Mouse (Mus musculus) heart, postnatal 0 days (tissue): ENCODE measurements around the gene Tmem35b.

Source experiments
- CTCF ChIP-seq: IDR thresholded peaks from 2 replicates; pipeline ENCODE4 v1.5.1; 2016; ENCODE audit warnings: antibody characterized with exemption, control low read depth, low read depth
- EP300 ChIP-seq: IDR thresholded peaks from 2 replicates; pipeline ENCODE4 v1.6.1; 2016; ENCODE audit warnings: antibody characterized with exemption, low read depth

DNA sequence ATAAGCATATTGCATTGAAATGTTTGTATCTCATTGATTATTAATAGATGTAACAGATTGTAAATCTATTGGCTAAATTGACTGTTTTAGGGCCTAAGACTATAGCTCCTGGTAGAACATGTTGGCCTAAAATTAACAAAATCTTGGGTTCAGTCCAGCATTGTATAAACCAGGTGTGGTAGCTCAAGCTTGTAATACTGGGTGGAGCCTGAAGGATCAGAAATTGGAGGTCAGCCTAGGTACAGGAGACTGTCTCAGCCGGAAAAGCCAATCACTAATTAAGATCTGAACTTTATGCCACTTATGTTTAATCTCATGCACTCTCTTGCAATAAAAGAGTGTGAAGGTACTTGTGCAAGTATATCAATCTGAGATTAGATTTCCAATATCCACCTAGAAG, 37.7 kb upstream of the Tmem35b start:
- TF ChIP-seq CTCF: no peak
- TF ChIP-seq EP300: no peak
